Mouse (Mus musculus): ENCODE measurements around the gene Trappc12. TPM values are rescaled to one million over a fixed set of nuclear protein-coding genes. Genes with fewer than 3 reads are reported as not detected.

The Trappc12 gene
- polyA plus RNA-seq, 1 experiment from 2014 or later: 16.7 TPM

- Histone ChIP-seq H3K36me3 (replicated peaks) (no peaks in the 10 kb centered on the region), H3K9me3 (replicated peaks) (no peaks in the 10 kb centered on the region), H3K4me2 (no peak overlapping the region), H3K4me3 (replicated peaks) (no peak overlapping the region), H3K9ac (no peak overlapping the region), H3K27me3 (no peaks in the 10 kb centered on the region), H3K4me1 (replicated peaks) (peaks cover 9% of the 10 kb centered on the region; the same call in 1 of the 2 replicates), H3K27ac (replicated peaks) (no peak overlapping the region)
- no peak for ATAC-seq (ENCODE audit: insufficient read depth)
- 81% methylated on average over 7 of the region's 7 CpGs for WGBS (ENCODE audit: insufficient replicate concordance)
Observed at GRCm38 (mm10) chr12:28780180-28780579, 29.9 kb upstream of the Trappc12 start.

GRCm38 (mm10) chr12:28775627-28776026, 25.4 kb upstream of the Trappc12 start:
- Histone ChIP-seq H3K36me3 (replicated peaks) (0 out of 2 replicates have a peak, but pooled peaks cover 6% of the 10 kb centered on the region), H3K9me3 (replicated peaks) (no peaks in the 10 kb centered on the region), H3K4me1 (replicated peaks) (peaks cover 9% of the 10 kb centered on the region; the same call in 1 of the 2 replicates), H3K27me3 (no peaks in the 10 kb centered on the region), H3K27ac (replicated peaks) (no peak overlapping the region), H3K4me3 (replicated peaks) (no peak overlapping the region), H3K4me2 (no peak overlapping the region), H3K9ac (no peak overlapping the region)
- no peak for ATAC-seq (ENCODE audit: insufficient read depth)
- 77% methylated on average over 6 of the region's 6 CpGs for WGBS (ENCODE audit: insufficient replicate concordance)

GRCm38 (mm10) chr12:28775120-28775519, 24.8 kb upstream of the Trappc12 start:
- no peak overlapping the region for H3K9ac ChIP-seq
- H3K9me3 ChIP-seq (replicated peaks): no peaks in the 10 kb centered on the region
- H3K4me2 ChIP-seq: no peak overlapping the region
- 0 out of 2 replicates have a peak, but pooled peaks cover 6% of the 10 kb centered on the region for H3K36me3 ChIP-seq (replicated peaks)
- peaks cover 9% of the 10 kb centered on the region; the same call in 1 of the 2 replicates for H3K4me1 ChIP-seq (replicated peaks)
- no peak overlapping the region for H3K27ac ChIP-seq (replicated peaks)
- 49% methylated on average over 8 of the region's 8 CpGs for WGBS (ENCODE audit: insufficient replicate concordance)
- no peak overlapping the region for H3K4me3 ChIP-seq (replicated peaks)
- no peak for ATAC-seq (ENCODE audit: insufficient read depth)
- no peaks in the 10 kb centered on the region for H3K27me3 ChIP-seq

GRCm38 (mm10) chr12:28773815-28774214, 23.5 kb upstream of the Trappc12 start:
- 62% methylated on average over 3 of the region's 3 CpGs for WGBS (ENCODE audit: insufficient replicate concordance)
- 0 out of 2 replicates have a peak, but pooled peaks cover 6% of the 10 kb centered on the region for H3K36me3 ChIP-seq (replicated peaks)
- no peaks in the 10 kb centered on the region for H3K9me3 ChIP-seq (replicated peaks)
- H3K9ac ChIP-seq: no peak overlapping the region
- no peak overlapping the region for H3K27ac ChIP-seq (replicated peaks)
- H3K4me3 ChIP-seq (replicated peaks): no peak overlapping the region
- no peaks in the 10 kb centered on the region for H3K27me3 ChIP-seq
- no peak overlapping the region for H3K4me2 ChIP-seq
- peaks cover 9% of the 10 kb centered on the region; the same call in 1 of the 2 replicates for H3K4me1 ChIP-seq (replicated peaks)
- ATAC-seq (ENCODE audit: insufficient read depth): no peak

GRCm38 (mm10) chr12:28769953-28770352, 19.7 kb upstream of the Trappc12 start:
- H3K9ac ChIP-seq: no peak overlapping the region
- 86% methylated on average over 7 of the region's 7 CpGs for WGBS (ENCODE audit: insufficient replicate concordance)
- no peak overlapping the region for H3K4me2 ChIP-seq
- peaks cover 12% of the 10 kb centered on the region; the same call in 1 of the 2 replicates for H3K36me3 ChIP-seq (replicated peaks)
- H3K4me1 ChIP-seq (replicated peaks): no peaks in the 10 kb centered on the region
- H3K9me3 ChIP-seq (replicated peaks): no peaks in the 10 kb centered on the region
- H3K4me3 ChIP-seq (replicated peaks): no peak overlapping the region
- no peak for ATAC-seq (ENCODE audit: insufficient read depth)
- H3K27me3 ChIP-seq: no peaks in the 10 kb centered on the region
- no peak overlapping the region for H3K27ac ChIP-seq (replicated peaks)

- Histone ChIP-seq H3K27ac (replicated peaks) (no peak overlapping the region), H3K36me3 (replicated peaks) (peaks cover 5% of the 10 kb centered on the region; the same call in 1 of the 2 replicates), H3K4me2 (no peak overlapping the region), H3K9ac (no peak overlapping the region), H3K9me3 (replicated peaks) (no peaks in the 10 kb centered on the region), H3K4me1 (replicated peaks) (peaks cover 18% of the 10 kb centered on the region), H3K27me3 (no peaks in the 10 kb centered on the region), H3K4me3 (replicated peaks) (no peak overlapping the region)
- ATAC-seq (ENCODE audit: insufficient read depth): no peak
- 75% methylated on average over 4 of the region's 4 CpGs for WGBS (ENCODE audit: insufficient replicate concordance)
Observed at GRCm38 (mm10) chr12:28756019-28756418, 5.7 kb upstream of the Trappc12 start.

- H3K4me1 ChIP-seq (replicated peaks): peaks cover 41% of the 10 kb centered on the region
- peak; percentile 81 for ATAC-seq (ENCODE audit: insufficient read depth)
- H3K4me3 ChIP-seq (replicated peaks): peak within 1 kb of the TSS; percentile 90
- peaks cover 6% of the 10 kb centered on the region for H3K36me3 ChIP-seq (replicated peaks)
- H3K4me2 ChIP-seq: peak within 1 kb of the TSS; percentile 86
- WGBS (ENCODE audit: insufficient replicate concordance): 3% methylated on average over 36 of the region's 36 CpGs
- peak within 1 kb of the TSS; percentile 82 for H3K9ac ChIP-seq
- H3K27me3 ChIP-seq: no peaks in the 10 kb centered on the region
- H3K27ac ChIP-seq (replicated peaks): peak within 1 kb of the TSS; percentile 73
- H3K9me3 ChIP-seq (replicated peaks): no peaks in the 10 kb centered on the region
Observed at GRCm38 (mm10) chr12:28751508-28752263, 1.4 kb upstream of the Trappc12 start, which contains the start of gene Eipr1. TSS of gene Eipr1 (plus strand) at chr12:28751803.

- H3K27ac ChIP-seq (replicated peaks): peak overlapping the region; percentile 73
- ATAC-seq (ENCODE audit: insufficient read depth): no peak
- peak overlapping the region; percentile 86 for H3K4me2 ChIP-seq
- H3K36me3 ChIP-seq (replicated peaks): peaks cover 14% of the 10 kb centered on the region
- peak overlapping the region; percentile 90 for H3K4me3 ChIP-seq (replicated peaks)
- H3K4me1 ChIP-seq (replicated peaks): peaks cover 43% of the 10 kb centered on the region
- no peaks in the 10 kb centered on the region for H3K9me3 ChIP-seq (replicated peaks)
- no peaks in the 10 kb centered on the region for H3K27me3 ChIP-seq
- WGBS (ENCODE audit: insufficient replicate concordance): 84% methylated on average over 5 of the region's 5 CpGs
- no peak overlapping the region for H3K9ac ChIP-seq
Observed at GRCm38 (mm10) chr12:28750876-28751275, 604 bp upstream of the Trappc12 start.

- Histone ChIP-seq H3K4me2 (peak overlapping the region; percentile 3; the same call in 1 of the 2 replicates), H3K27ac (replicated peaks) (no peak overlapping the region), H3K27me3 (no peaks in the 10 kb centered on the region), H3K36me3 (replicated peaks) (peaks cover 45% of the 10 kb centered on the region), H3K9ac (no peak overlapping the region), H3K9me3 (replicated peaks) (no peaks in the 10 kb centered on the region), H3K4me3 (replicated peaks) (no peak overlapping the region), H3K4me1 (replicated peaks) (peaks cover 24% of the 10 kb centered on the region)
- ATAC-seq (ENCODE audit: insufficient read depth): no peak
- 28% methylated on average over 3 of the region's 3 CpGs for WGBS (ENCODE audit: insufficient replicate concordance)
Observed at GRCm38 (mm10) chr12:28743328-28743727, 6.9 kb downstream of the Trappc12 start.

- Histone ChIP-seq H3K27ac (replicated peaks) (no peak overlapping the region), H3K36me3 (replicated peaks) (peaks cover 64% of the 10 kb centered on the region)
- ATAC-seq (ENCODE audit: insufficient read depth): no peak
Observed at GRCm38 (mm10) chr12:28735293-28735692, 15.0 kb downstream of the Trappc12 start.

GRCm38 (mm10) chr12:28734271-28734670, 16.0 kb downstream of the Trappc12 start:
- H3K4me2 ChIP-seq: no peak overlapping the region
- WGBS (ENCODE audit: insufficient replicate concordance): 84% methylated on average over 1 of the region's 1 CpGs
- no peaks in the 10 kb centered on the region for H3K9me3 ChIP-seq (replicated peaks)
- no peaks in the 10 kb centered on the region for H3K4me1 ChIP-seq (replicated peaks)
- H3K4me3 ChIP-seq (replicated peaks): no peak overlapping the region
- no peaks in the 10 kb centered on the region for H3K27me3 ChIP-seq
- no peak overlapping the region for H3K9ac ChIP-seq
- peaks cover 68% of the 10 kb centered on the region for H3K36me3 ChIP-seq (replicated peaks)
- H3K27ac ChIP-seq (replicated peaks): no peak overlapping the region
- ATAC-seq (ENCODE audit: insufficient read depth): no peak

More at GRCm38 (mm10) chr12:28735293-28735692, 15.0 kb downstream of the Trappc12 start:
- Histone ChIP-seq H3K9ac (no peak overlapping the region), H3K9me3 (replicated peaks) (no peaks in the 10 kb centered on the region), H3K4me1 (replicated peaks) (no peaks in the 10 kb centered on the region), H3K4me3 (replicated peaks) (no peak overlapping the region), H3K27me3 (no peaks in the 10 kb centered on the region), H3K4me2 (no peak overlapping the region)
- 59% methylated on average over 3 of the region's 3 CpGs for WGBS (ENCODE audit: insufficient replicate concordance)
